Mouse (Mus musculus) CH12.LX (cell line): ENCODE data around the gene Sorcs3.

Experiments used
- CHD2 ChIP-seq: IDR thresholded peaks from 2 replicates; pipeline ENCODE4 v1.6.1; 2011; ENCODE audit warnings: low read length, improper control_type of control experiment
- CTCF ChIP-seq, 2 experiments: IDR thresholded peaks in 1 of 2; conservative IDR thresholded peaks in 1 of 2; 2 replicates each; pipeline ENCODE4 v1.5.1; 2011 to 2012; ENCODE audit warnings: low read depth in 2 of 2, low read length in 2 of 2, improper control_type of control experiment in 1 of 2, inconsistent platforms in 1 of 2, mild to moderate bottlenecking in 1 of 2, moderate library complexity in 1 of 2
- NELFE ChIP-seq: IDR thresholded peaks from 2 replicates; pipeline ENCODE4 v1.6.1; 2011; ENCODE audit warnings: low read depth, low read length, improper control_type of control experiment
- TBP ChIP-seq: conservative IDR thresholded peaks from 2 replicates; pipeline ENCODE4 v1.6.1; 2011; ENCODE audit warnings: low read depth, low read length, improper control_type of control experiment
- UBTF ChIP-seq: IDR thresholded peaks from 2 replicates; pipeline ENCODE4 v1.6.1; 2012; ENCODE audit warnings: low read depth, mild to moderate bottlenecking, inconsistent platforms, low read length, improper control_type of control experiment, moderate library complexity

- no peak for TF ChIP-seq TBP
- TF ChIP-seq NELFE, result no peak
- TF ChIP-seq CTCF (conservative IDR thresholded peaks at IDR 0.05 in 1 of 2, IDR thresholded peaks at IDR 0.05 in 1 of 2; ENCODE audit: low read depth in 2 of 2, low read length in 2 of 2), result no peak
- TF ChIP-seq UBTF, result no peak
- TF ChIP-seq CHD2, result no peak
Observed at GRCm38 (mm10) chr19:48545421-48546132, 339.8 kb downstream of the Sorcs3 start.
